Comparison of ENCODE assay signal across 31 mouse cellular contexts in the genomic region with DNA sequence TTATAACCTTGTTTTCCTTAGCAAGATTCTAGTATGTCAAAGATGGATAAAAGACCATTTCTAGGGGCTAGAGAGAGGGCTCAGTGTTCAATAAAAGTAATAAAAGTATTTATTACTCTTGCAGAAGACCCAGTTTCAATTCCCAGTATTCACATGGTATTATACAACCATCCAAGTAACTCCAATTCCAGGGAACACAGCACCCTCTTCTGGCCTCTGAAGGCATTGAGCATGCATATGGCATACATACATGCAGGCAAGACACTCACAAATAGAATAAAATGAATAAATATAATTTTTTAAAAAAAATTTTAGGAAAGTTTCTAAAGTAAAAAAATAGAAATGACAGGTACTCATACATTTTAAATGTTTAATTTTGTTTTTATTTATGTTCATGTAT. TPM values are rescaled to one million over a fixed set of nuclear protein-coding genes. Genes with fewer than 3 reads are reported as not detected.
DNase-seq lines count a peak whose midpoint lies in the region; ATAC-seq and TF ChIP-seq lines count a peak whose summit lies in the region.
"Had no signal": no experiment of that assay in that cellular context is flagged by ENCODE, and none has a peak within 500 bp of the region (broad histone marks: within the 10 kb centered on the region; RNA-seq: fewer than 3 reads in every experiment).

No protein-coding gene starts in this region.

- no peak overlapping the region for H3K27ac ChIP-seq in hindbrain, postnatal 0 days
- H3K27ac ChIP-seq in hindbrain, embryonic 11.5 days (ENCODE audit: low read depth, low read length) = no peak overlapping the region
- no peak overlapping the region for H3K27ac ChIP-seq in lung, postnatal 0 days (ENCODE audit: low read length)
- H3K27ac ChIP-seq: forebrain, embryonic 12.5 days; heart, embryonic 10.5 days; heart, embryonic 15.5 days; hindbrain, embryonic 13.5 days; limb, embryonic 13.5 days; liver, embryonic 12.5 days had no signal

- ATAC-seq in hindbrain, postnatal 0 days = no peak
- ATAC-seq in hindbrain, embryonic 11.5 days (ENCODE audit: low FRiP score) = no peak
- no peak for ATAC-seq in lung, postnatal 0 days
- ATAC-seq: forebrain, postnatal 0 days; liver, embryonic 12.5 days had no signal

- no peak overlapping the region for H3K9ac ChIP-seq in hindbrain, postnatal 0 days (replicated peaks; ENCODE audit: low read length)
- no peak overlapping the region for H3K9ac ChIP-seq in hindbrain, embryonic 11.5 days (ENCODE audit: low read depth, low read length)
- no peak overlapping the region for H3K9ac ChIP-seq in lung, postnatal 0 days (replicated peaks; ENCODE audit: low read depth)
- H3K9ac ChIP-seq: forebrain, embryonic 12.5 days; forebrain, postnatal 0 days; heart, embryonic 15.5 days; hindbrain, embryonic 13.5 days; limb, embryonic 13.5 days; liver, embryonic 12.5 days had no signal

- no peaks in the 10 kb centered on the region for H3K36me3 ChIP-seq in hindbrain, postnatal 0 days (ENCODE audit: insufficient read depth, low read length)
- no peaks in the 10 kb centered on the region for H3K36me3 ChIP-seq in hindbrain, embryonic 11.5 days (ENCODE audit: control insufficient read depth, insufficient read depth, low read length)
- no peaks in the 10 kb centered on the region for H3K36me3 ChIP-seq in lung, postnatal 0 days (ENCODE audit: insufficient read depth, low read length)
- H3K36me3 ChIP-seq: forebrain, embryonic 12.5 days; heart, embryonic 10.5 days; heart, embryonic 15.5 days; hindbrain, embryonic 13.5 days; limb, embryonic 13.5 days; liver, embryonic 12.5 days had no signal

- DNase-seq in cerebellum, adult 9-10 months = peak; percentile 72
- DNase-seq in cerebellum, adult 11 months = no peak
- DNase-seq in hindbrain, postnatal 0 days (ENCODE audit: low spot score) = no peak
- DNase-seq in hindbrain, embryonic 11.5 days (ENCODE audit: low spot score) = no peak
- no peak for DNase-seq in lung, postnatal 0 days (ENCODE audit: low spot score)
- no peak for DNase-seq in lung, adult 2 months
- no peak for DNase-seq in brain, embryonic 14.5 days (ENCODE audit: low read depth)
- DNase-seq in kidney, postnatal 25 days = no peak
- DNase-seq: adrenal gland, adult 8-10 months; forebrain, postnatal 0 days; gastrocnemius, postnatal 14 days; heart, postnatal 36 days; kidney, adult 2 months; kidney, postnatal 4 days; layer of hippocampus, adult 9-11 months; lung, adult 18-20 months; lung, postnatal 14 days; midbrain, embryonic 14.5 days; right cerebral cortex, adult 18-20 months; spleen, adult 18-20 months; thymus, adult 2 months; thymus, postnatal 36 days had no signal

- no peak for TF ChIP-seq EP300 in lung, postnatal 0 days (IDR thresholded peaks at IDR 0.05)

- TF ChIP-seq POLR2A in lung, adult 2 months (IDR thresholded peaks at IDR 0.05; ENCODE audit: borderline replicate concordance, extremely low read depth, low read depth, low read length) = no peak
- no peak for TF ChIP-seq POLR2A in brain, embryonic 14.5 days (IDR thresholded peaks at IDR 0.05; ENCODE audit: borderline replicate concordance, extremely low read depth, insufficient read depth, insufficient read length, poor library complexity, severe bottlenecking)

- no peak overlapping the region for H3K4me3 ChIP-seq in hindbrain, postnatal 0 days (ENCODE audit: low read length)
- no peak overlapping the region for H3K4me3 ChIP-seq in hindbrain, embryonic 11.5 days (ENCODE audit: low read depth, low read length)
- H3K4me3 ChIP-seq in lung, postnatal 0 days (ENCODE audit: low read depth, low read length) = no peak overlapping the region
- H3K4me3 ChIP-seq in lung, adult 2 months (replicated peaks; ENCODE audit: extremely low read depth, low read depth, low read length) = no peak overlapping the region
- H3K4me3 ChIP-seq: erythroblast, embryonic 14.5 days; forebrain, embryonic 12.5 days; heart, embryonic 10.5 days; heart, embryonic 15.5 days; hindbrain, embryonic 13.5 days; limb, embryonic 13.5 days; liver, embryonic 12.5 days had no signal

- peak; percentile 31 for TF ChIP-seq CTCF in hindbrain, postnatal 0 days (IDR thresholded peaks at IDR 0.05; ENCODE audit: low read depth)
- TF ChIP-seq CTCF in lung, postnatal 0 days (IDR thresholded peaks at IDR 0.05) = peak; percentile 24; the same call in 1 of the 2 replicates
- TF ChIP-seq CTCF in lung, adult 2 months (IDR thresholded peaks at IDR 0.05; ENCODE audit: insufficient read depth, low read length) = no peak
- TF ChIP-seq CTCF in brain, embryonic 14.5 days (IDR thresholded peaks at IDR 0.05; ENCODE audit: borderline replicate concordance, extremely low read depth, insufficient read depth, insufficient read length) = peak; percentile 2; the same call in 1 of the 2 replicates

- H3K27me3 ChIP-seq in hindbrain, postnatal 0 days (ENCODE audit: insufficient read depth, low read length) = no peaks in the 10 kb centered on the region
- H3K27me3 ChIP-seq in hindbrain, embryonic 11.5 days (ENCODE audit: control insufficient read depth, insufficient read depth, low read length) = no peaks in the 10 kb centered on the region
- no peaks in the 10 kb centered on the region for H3K27me3 ChIP-seq in lung, postnatal 0 days (replicated peaks; ENCODE audit: insufficient read depth, low read length)
- H3K27me3 ChIP-seq: heart, embryonic 15.5 days; hindbrain, embryonic 13.5 days; limb, embryonic 13.5 days; liver, embryonic 12.5 days had no signal

- H3K9me3 ChIP-seq in hindbrain, postnatal 0 days (ENCODE audit: low read length) = no peaks in the 10 kb centered on the region
- no peaks in the 10 kb centered on the region for H3K9me3 ChIP-seq in hindbrain, embryonic 11.5 days (ENCODE audit: control insufficient read depth, low read length)
- H3K9me3 ChIP-seq in lung, postnatal 0 days (ENCODE audit: low read length) = no peaks in the 10 kb centered on the region
- H3K9me3 ChIP-seq: forebrain, embryonic 12.5 days; heart, embryonic 10.5 days; heart, embryonic 15.5 days; hindbrain, embryonic 13.5 days; limb, embryonic 13.5 days; liver, embryonic 12.5 days had no signal

- no peaks in the 10 kb centered on the region for H3K4me1 ChIP-seq in hindbrain, postnatal 0 days (ENCODE audit: insufficient read depth, low read length)
- no peaks in the 10 kb centered on the region for H3K4me1 ChIP-seq in hindbrain, embryonic 11.5 days (replicated peaks; ENCODE audit: control insufficient read depth, insufficient read depth, low read length)
- no peaks in the 10 kb centered on the region for H3K4me1 ChIP-seq in lung, postnatal 0 days (ENCODE audit: insufficient read depth, low read depth, low read length)
- no peaks in the 10 kb centered on the region for H3K4me1 ChIP-seq in lung, adult 2 months (ENCODE audit: control insufficient read depth, insufficient read depth, low read length)
- H3K4me1 ChIP-seq: forebrain, embryonic 12.5 days; hindbrain, embryonic 13.5 days; liver, embryonic 12.5 days had no signal

- no peak overlapping the region for H3K4me2 ChIP-seq in hindbrain, postnatal 0 days (ENCODE audit: low read depth, low read length)
- no peak overlapping the region for H3K4me2 ChIP-seq in hindbrain, embryonic 11.5 days (replicated peaks; ENCODE audit: low read depth, low read length)
- H3K4me2 ChIP-seq in lung, postnatal 0 days (replicated peaks; ENCODE audit: low read depth, low read length) = no peak overlapping the region
- H3K4me2 ChIP-seq: forebrain, embryonic 12.5 days; heart, embryonic 15.5 days; hindbrain, embryonic 13.5 days; limb, embryonic 13.5 days; liver, embryonic 12.5 days had no signal

RNA-seq across cellular contexts. Expression of a gene that starts 10.5 kb away (rescaled TPM):
- 2.4 and 3.5 TPM in 2 replicates for total RNA-seq in hindbrain, postnatal 0 days (2014; rRNA removed)
- polyA plus RNA-seq in hindbrain, postnatal 0 days (2015; fragmentation: Nextera tagmentation; extraction: Ambion mirVana) = 4.6 and 5.5 TPM in 2 replicates
- polyA plus RNA-seq in hindbrain, embryonic 11.5 days (2014; fragmentation: Nextera tagmentation; extraction: Ambion mirVana) = 34.2 and 37.7 TPM in 2 replicates
- polyA plus RNA-seq in lung, postnatal 0 days (2015; fragmentation: Nextera tagmentation; extraction: Ambion mirVana) = 6.5 and 9.4 TPM in 2 replicates
- polyA plus RNA-seq in lung, adult 2 months (2012; rRNA removed) = 3.7 and 3.8 TPM in 2 replicates
- polyA plus RNA-seq in brain, embryonic 14.5 days (2012; rRNA removed) = 6.2 and 8.2 TPM in 2 replicates
- total RNA-seq: granulocyte monocyte progenitor cell, adult 5-6 weeks; neutrophil, adult 5-6 weeks had no signal
- polyA plus RNA-seq: erythroblast, embryonic 14.5 days had no signal

RNA-seq across cellular contexts. Expression of a gene that starts 44.0 kb away (rescaled TPM):
- 13.9 and 15.7 TPM in 2 replicates for total RNA-seq in hindbrain, postnatal 0 days (2014; rRNA removed)
- polyA plus RNA-seq in hindbrain, postnatal 0 days (2015; fragmentation: Nextera tagmentation; extraction: Ambion mirVana) = 21.5 and 21.6 TPM in 2 replicates
- polyA plus RNA-seq in hindbrain, embryonic 11.5 days (2014; fragmentation: Nextera tagmentation; extraction: Ambion mirVana) = 3.2 and 3.3 TPM in 2 replicates
- polyA plus RNA-seq in lung, postnatal 0 days (2015; fragmentation: Nextera tagmentation; extraction: Ambion mirVana) = 9.2 and 10.2 TPM in 2 replicates
- polyA plus RNA-seq in lung, adult 2 months (2012; rRNA removed) = 35.1 and 62.4 TPM in 2 replicates
- 5.0 and 7.2 TPM in 2 replicates for polyA plus RNA-seq in brain, embryonic 14.5 days (2012; rRNA removed)
- total RNA-seq: granulocyte monocyte progenitor cell, adult 5-6 weeks; neutrophil, adult 5-6 weeks had no signal
- polyA plus RNA-seq: erythroblast, embryonic 14.5 days had no signal
